Mouse (Mus musculus) megakaryocyte progenitor cell, adult 5-6 weeks (primary cell): Measurements from ENCODE around the gene Dxo. TPM values are rescaled to one million over a fixed set of nuclear protein-coding genes. Genes with fewer than 3 reads are reported as not detected.

Source experiments
- ATAC-seq: replicated peaks from 2 replicates; pipeline ENCODE4 v1.8.0; 2016; ENCODE audit warnings: mild to moderate bottlenecking, moderate TSS enrichment, inconsistent platforms; ENCODE audit not compliant: poor library complexity
- total RNA-seq, 2 experiments: library from RNA; stranded (forward) in 1 of 2; stranded (reverse) in 1 of 2; fragments of 157-497, 149-512 nt in 1 of 2; fragments of 200-1000 nt in 1 of 2; gene quantifications; 2 replicates each; pipeline versions ENCODE4 v1.2.3 to v1.2.4; 2015 to 2017

The Dxo gene
- total RNA-seq, 2 experiments from 2014 or later, result 18.8 to 33.2 TPM

DNA sequence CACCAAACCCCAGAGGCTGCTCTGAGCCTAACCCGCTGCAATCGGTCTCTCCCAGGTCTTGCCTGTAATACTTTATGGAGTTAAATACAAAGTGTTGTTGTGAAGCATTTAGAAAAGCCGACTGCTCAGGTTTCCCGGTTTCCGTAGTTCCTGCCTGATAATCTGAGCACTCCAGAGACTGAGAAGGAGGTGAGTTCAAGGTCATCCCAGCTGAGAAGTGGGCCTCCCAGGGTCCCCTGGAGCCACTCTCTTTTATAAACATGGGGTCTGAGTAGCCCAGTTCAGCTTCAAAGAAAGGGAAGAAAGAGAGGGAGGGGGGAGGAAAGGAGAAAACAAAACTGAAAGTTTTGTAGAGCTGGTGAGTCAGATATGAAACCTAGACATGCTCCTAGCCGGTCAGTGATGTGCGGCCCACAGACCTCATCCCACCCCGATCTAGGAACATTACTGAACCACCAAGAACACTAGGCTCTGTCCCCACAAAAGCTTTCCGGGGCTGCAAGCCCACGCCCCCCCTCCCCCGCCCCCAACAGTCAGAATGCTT lies 42.6 kb downstream of the Dxo start, which contains the start of gene Zbtb12:
Zbtb12 (plus strand) TSS at position 148 of the 544 bp plus-strand sequence.
- peak; percentile 42; the same call in 1 of the 2 replicates for ATAC-seq

GRCm38 (mm10) chr17:34881166-34881565 lies 44.3 kb downstream of the Dxo start:
- ATAC-seq, result no peak

- ATAC-seq, result no peak
Measured at GRCm38 (mm10) chr17:34881683-34882310, 45.0 kb downstream of the Dxo start, which contains the start of gene Gm20547. TSS of gene Gm20547 (minus strand) at chr17:34882042.

GRCm38 (mm10) chr17:34883332-34883731 lies 46.5 kb downstream of the Dxo start:
- peak; percentile 68 for ATAC-seq

DNA sequence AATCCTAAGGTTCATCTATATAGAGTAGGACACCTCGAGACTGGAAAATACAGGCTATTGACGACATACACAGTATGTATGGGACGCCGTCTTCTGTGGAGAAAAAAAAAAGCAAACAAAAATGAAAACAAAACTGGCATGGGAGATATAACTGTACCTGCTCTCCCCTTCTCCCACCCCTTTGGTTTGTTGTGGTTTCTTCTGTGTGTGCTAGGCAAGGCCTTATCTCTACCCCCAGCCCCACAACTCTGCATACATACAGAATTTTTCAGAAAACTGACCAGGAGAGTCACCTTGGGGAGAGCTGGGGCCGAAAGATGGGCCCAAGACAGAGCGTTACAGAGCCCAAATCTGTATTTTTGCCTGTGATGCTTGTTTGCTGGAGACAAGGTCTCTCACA lies 47.9 kb downstream of the Dxo start:
- ATAC-seq, result peak; percentile 60

- ATAC-seq, result no peak
Measured at GRCm38 (mm10) chr17:34885615-34886014, 48.8 kb downstream of the Dxo start.

DNA sequence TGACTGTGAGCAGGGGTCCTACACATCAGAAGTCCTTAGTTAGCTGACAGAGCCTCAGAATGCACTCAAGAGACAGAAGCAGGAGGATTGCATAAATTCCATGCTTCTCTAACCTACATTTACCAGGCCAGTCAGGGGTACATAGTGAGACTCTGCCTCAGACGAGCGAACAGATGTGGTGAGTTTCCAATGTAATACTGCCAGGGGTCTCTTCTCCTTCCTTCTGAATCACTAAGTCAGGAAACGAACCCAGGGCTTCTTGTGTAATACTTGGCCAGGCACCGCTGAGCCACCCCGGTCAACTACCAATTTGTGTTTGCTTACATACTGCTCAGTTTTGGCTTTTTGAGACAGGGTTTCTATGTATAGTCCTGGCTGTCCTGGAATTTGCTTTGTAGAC lies 51.1 kb downstream of the Dxo start:
- ATAC-seq, result peak; percentile 35; the same call in 1 of the 2 replicates

Other genes starting within 250 kb of the Dxo start
Only the 30 nearest of the 39 such genes appear.
- gene Egfl8, start 221.0 kb upstream of the Dxo start, total RNA-seq (2015), result 0.47 and 1.1 TPM in 2 replicates
- 0.92 and 2.2 TPM in 2 replicates for gene Egfl8, start 221.0 kb upstream of the Dxo start, total RNA-seq (2017)
- gene Ppt2, start 208.5 kb upstream of the Dxo start, total RNA-seq (2015), result 26.5 and 33.5 TPM in 2 replicates
- gene Ppt2, start 208.5 kb upstream of the Dxo start, total RNA-seq (2017), result 15.3 and 19.7 TPM in 2 replicates
- 0.17 and 0.34 TPM in 2 replicates for gene Prrt1, start 207.5 kb upstream of the Dxo start, total RNA-seq (2015)
- gene Prrt1, start 207.5 kb upstream of the Dxo start, total RNA-seq (2017), result not detected in 2 replicates
- 3.8 and 4.1 TPM in 2 replicates for gene Fkbpl, start 192.3 kb upstream of the Dxo start, total RNA-seq (2015)
- 17.7 and 40.0 TPM in 2 replicates for gene Fkbpl, start 192.3 kb upstream of the Dxo start, total RNA-seq (2017)
- 25.5 and 27.8 TPM in 2 replicates for gene Atf6b, start 189.9 kb upstream of the Dxo start, total RNA-seq (2015)
- gene Atf6b, start 189.9 kb upstream of the Dxo start, total RNA-seq (2017), result 24.3 and 30.2 TPM in 2 replicates
- not detected in 2 replicates for gene Tnxb, start 166.5 kb upstream of the Dxo start, total RNA-seq (2015)
- gene Tnxb, start 166.5 kb upstream of the Dxo start, total RNA-seq (2017), result not detected in 2 replicates
- gene C4b, start 93.1 kb upstream of the Dxo start, total RNA-seq (2015), result 0.12 and 0.27 TPM in 2 replicates
- 0.03 and 0.12 TPM in 2 replicates for gene C4b, start 93.1 kb upstream of the Dxo start, total RNA-seq (2017)
- not detected in 2 replicates for gene Cyp21a1, start 32.5 kb upstream of the Dxo start, total RNA-seq (2015)
- gene Cyp21a1, start 32.5 kb upstream of the Dxo start, total RNA-seq (2017), result not detected in 2 replicates
- 19.6 and 27.3 TPM in 2 replicates for gene Stk19, start 74 bp upstream of the Dxo start, total RNA-seq (2015)
- 17.0 and 31.8 TPM in 2 replicates for gene Stk19, start 74 bp upstream of the Dxo start, total RNA-seq (2017)
- gene Skiv2l, start 13.2 kb downstream of the Dxo start, total RNA-seq (2015), result 10.2 and 12.8 TPM in 2 replicates
- gene Skiv2l, start 13.2 kb downstream of the Dxo start, total RNA-seq (2017), result 31.2 and 35.7 TPM in 2 replicates
- 65.8 and 70.7 TPM in 2 replicates for gene Nelfe, start 13.4 kb downstream of the Dxo start, total RNA-seq (2015)
- gene Nelfe, start 13.4 kb downstream of the Dxo start, total RNA-seq (2017), result 39.9 and 40.8 TPM in 2 replicates
- gene Cfb, start 25.5 kb downstream of the Dxo start, total RNA-seq (2015), result not detected in 2 replicates
- gene Cfb, start 25.5 kb downstream of the Dxo start, total RNA-seq (2017), result not detected in 2 replicates
- 7.7 and 9.9 TPM in 2 replicates for gene Zbtb12, start 42.5 kb downstream of the Dxo start, total RNA-seq (2015)
- gene Zbtb12, start 42.5 kb downstream of the Dxo start, total RNA-seq (2017), result 13.6 and 15.1 TPM in 2 replicates
- not detected in 2 replicates for gene Gm20547, start 45.0 kb downstream of the Dxo start, total RNA-seq (2015)
- not detected in 2 replicates for gene Gm20547, start 45.0 kb downstream of the Dxo start, total RNA-seq (2017)
- 5.1 and 7.8 TPM in 2 replicates for gene C2, start 61.2 kb downstream of the Dxo start, total RNA-seq (2015)
- gene C2, start 61.2 kb downstream of the Dxo start, total RNA-seq (2017), result 1.6 and 1.9 TPM in 2 replicates
- gene Ehmt2, start 61.5 kb downstream of the Dxo start, total RNA-seq (2015), result 72.4 and 73.5 TPM in 2 replicates
- 107 and 108 TPM in 2 replicates for gene Ehmt2, start 61.5 kb downstream of the Dxo start, total RNA-seq (2017)
- gene Slc44a4, start 77.4 kb downstream of the Dxo start, total RNA-seq (2015), result 0.81 and 1.8 TPM in 2 replicates
- gene Slc44a4, start 77.4 kb downstream of the Dxo start, total RNA-seq (2017), result 0.61 and 0.75 TPM in 2 replicates
- 21.6 and 24.5 TPM in 2 replicates for gene Neu1, start 94.2 kb downstream of the Dxo start, total RNA-seq (2015)
- 28.4 and 29.8 TPM in 2 replicates for gene Neu1, start 94.2 kb downstream of the Dxo start, total RNA-seq (2017)
- 19.3 and 27.4 TPM in 2 replicates for gene Hspa1b, start 122.2 kb downstream of the Dxo start, total RNA-seq (2015)
- 22.7 and 24.4 TPM in 2 replicates for gene Hspa1b, start 122.2 kb downstream of the Dxo start, total RNA-seq (2017)
- gene Gm20481, start 132.9 kb downstream of the Dxo start, total RNA-seq (2015), result not detected in 2 replicates
- not detected in 2 replicates for gene Gm20481, start 132.9 kb downstream of the Dxo start, total RNA-seq (2017)
- 8.4 and 14.5 TPM in 2 replicates for gene Hspa1a, start 135.1 kb downstream of the Dxo start, total RNA-seq (2015)
- gene Hspa1a, start 135.1 kb downstream of the Dxo start, total RNA-seq (2017), result 20.8 and 29.4 TPM in 2 replicates
- gene Hspa1l, start 135.7 kb downstream of the Dxo start, total RNA-seq (2015), result not detected in 2 replicates
- gene Hspa1l, start 135.7 kb downstream of the Dxo start, total RNA-seq (2017), result not detected in 2 replicates
- 187 and 253 TPM in 2 replicates for gene Lsm2, start 144.8 kb downstream of the Dxo start, total RNA-seq (2015)
- 71.7 and 78.0 TPM in 2 replicates for gene Lsm2, start 144.8 kb downstream of the Dxo start, total RNA-seq (2017)
- 60.5 and 77.5 TPM in 2 replicates for gene Vars, start 164.0 kb downstream of the Dxo start, total RNA-seq (2015)
- gene Vars, start 164.0 kb downstream of the Dxo start, total RNA-seq (2017), result 239 and 292 TPM in 2 replicates
- gene Vwa7, start 179.6 kb downstream of the Dxo start, total RNA-seq (2015), result not detected in 2 replicates
- 0.17 TPM in 1 of 2 replicates, not detected in the other for gene Vwa7, start 179.6 kb downstream of the Dxo start, total RNA-seq (2017)
- gene Sapcd1, start 191.0 kb downstream of the Dxo start, total RNA-seq (2015), result 0.93 and 1.9 TPM in 2 replicates
- gene Sapcd1, start 191.0 kb downstream of the Dxo start, total RNA-seq (2017), result 1.5 TPM in 1 of 2 replicates, not detected in the other
- 4.2 and 5.7 TPM in 2 replicates for gene Msh5, start 209.7 kb downstream of the Dxo start, total RNA-seq (2015)
- gene Msh5, start 209.7 kb downstream of the Dxo start, total RNA-seq (2017), result 2.4 and 3.5 TPM in 2 replicates
- gene Clic1, start 212.9 kb downstream of the Dxo start, total RNA-seq (2015), result 209 and 248 TPM in 2 replicates
- 225 and 254 TPM in 2 replicates for gene Clic1, start 212.9 kb downstream of the Dxo start, total RNA-seq (2017)
- gene Ddah2, start 222.0 kb downstream of the Dxo start, total RNA-seq (2015), result 1.8 and 2.6 TPM in 2 replicates
- gene Ddah2, start 222.0 kb downstream of the Dxo start, total RNA-seq (2017), result 1.9 and 3.5 TPM in 2 replicates
- not detected in 2 replicates for gene Ly6g6c, start 228.4 kb downstream of the Dxo start, total RNA-seq (2015)
- not detected in 2 replicates for gene Ly6g6c, start 228.4 kb downstream of the Dxo start, total RNA-seq (2017)